Mouse (Mus musculus) heart, adult 2 months (tissue): ENCODE results near the gene Scfd2. TPM values are rescaled to one million over a fixed set of nuclear protein-coding genes. Genes with fewer than 3 reads are reported as not detected.

Experiments used
- DNase-seq, 2 experiments: peaks; one replicate each; pipeline ENCODE4 v3.0.0; 2021
- H3K27ac ChIP-seq: fragments of 200-600 bp; 2 replicates; pipeline ENCODE4 v1.8.1; 2022
- H3K27me3 ChIP-seq: fragments of 200-500 bp; 2 replicates; pipeline ENCODE4 v1.6.1; 2012; ENCODE audit warnings: mild to moderate bottlenecking, low read length, inconsistent platforms, mixed read lengths; ENCODE audit not compliant: control insufficient read depth, insufficient read depth
- H3K36me3 ChIP-seq: fragments of 200-500 bp; 2 replicates; pipeline ENCODE4 v1.6.1; 2012; ENCODE audit warnings: low read length, inconsistent platforms; ENCODE audit not compliant: control insufficient read depth, insufficient read depth
- H3K4me1 ChIP-seq: fragments of 200-500 bp; 2 replicates; pipeline ENCODE4 v1.6.1; 2011; ENCODE audit warnings: low read length; ENCODE audit not compliant: control insufficient read depth, insufficient read depth
- H3K4me3 ChIP-seq: fragments of 200-600 bp; 2 replicates; pipeline ENCODE4 v1.8.1; 2022
- H3K79me2 ChIP-seq: fragments of 200-500 bp; replicated peaks from 2 replicates; pipeline ENCODE4 v1.6.1; 2012; ENCODE audit warnings: mild to moderate bottlenecking, inconsistent platforms, low read length, moderate library complexity, mixed read lengths; ENCODE audit not compliant: control insufficient read depth, insufficient read depth
- H3K9ac ChIP-seq: fragments of 200-500 bp; 2 replicates; pipeline ENCODE4 v1.6.1; 2012; ENCODE audit warnings: low read depth, mild to moderate bottlenecking, control low read depth, inconsistent platforms, low read length, mixed read lengths
- CTCF ChIP-seq: fragments of 200-600 bp; IDR thresholded peaks from 2 replicates; pipeline ENCODE4 v1.8.1; 2022; ENCODE audit warnings: antibody characterized with exemption, mild to moderate bottlenecking, moderate library complexity
- EP300 ChIP-seq: fragments of 200-500 bp; IDR thresholded peaks from 2 replicates; pipeline ENCODE4 v1.6.1; 2011; ENCODE audit warnings: low read depth, low read length, control low read depth; ENCODE audit not compliant: insufficient read depth
- POLR2A ChIP-seq: fragments of 200-500 bp; IDR thresholded peaks from 2 replicates; pipeline ENCODE4 v1.6.1; 2011; ENCODE audit warnings: mild to moderate bottlenecking, low read depth, low read length, control low read depth; ENCODE audit not compliant: insufficient read depth
- WGBS: fragments of 180-500 bp; shearing (Covaris S2); methylation state at CpG from one replicate; pipeline ENCODE4 v1.1.7; 2018; 5-methylcytosine and 5-hydroxymethylcytosine counted together
- intact Hi-C: fragments of 180-260 bp; cut with DNase I; formaldehyde crosslinking; loops from one replicate; pipeline ENCODE4 v1.15.1; 2025
- polyA plus RNA-seq: library from polyadenylated mRNA; depleted of rRNA; stranded (reverse); fragments of >200 nt; gene quantifications from 2 replicates; pipeline ENCODE4 v1.2.3, GENCODE M21; 2012; rRNA removed
- total RNA-seq, 2 experiments: library from RNA; stranded (reverse); gene quantifications; 2 replicates each; pipeline ENCODE4 v1.2.3; 2021

Gene Scfd2
- total and polyA plus RNA-seq, 3 experiments = 9.1 to 13.9 (median 11.9) TPM

- H3K4me1 ChIP-seq = no peaks in the 10 kb centered on the region
- no peaks in the 10 kb centered on the region for H3K36me3 ChIP-seq
- no peaks in the 10 kb centered on the region for H3K79me2 ChIP-seq
- H3K27me3 ChIP-seq = no peaks in the 10 kb centered on the region
- DNase-seq = no peak
- intact Hi-C loops = loop anchor here (5.0 kb wide), 1 partner anchor 121 kb away; no protein-coding TSS in a partner anchor
- no peak overlapping the region for H3K4me3 ChIP-seq
- no peak overlapping the region for H3K9ac ChIP-seq
- H3K27ac ChIP-seq = no peak overlapping the region
- TF ChIP-seq EP300 (no peak), CTCF (no peak), POLR2A (no peak)
- WGBS = 86% methylated on average over 7 of the region's 7 CpGs
Observed at GRCm38 (mm10) chr5:74155860-74156351, 375.7 kb downstream of the Scfd2 start.

Other genes starting within 250 kb of the Scfd2 start
- 10 to 100 TPM; 29.4 to 29.8 TPM for gene Fip1l1, start 3.7 kb upstream of the Scfd2 start, total RNA-seq
- 14.8 and 17.6 TPM in 2 replicates for gene Fip1l1, start 3.7 kb upstream of the Scfd2 start, polyA plus RNA-seq
- 10 to 100 TPM in 1 of 2 experiments, 1 to 10 TPM in 1; 9.8 to 12.2 TPM for gene Lnx1, start 171.2 kb upstream of the Scfd2 start, total RNA-seq
- 6.8 and 13.8 TPM in 2 replicates for gene Lnx1, start 171.2 kb upstream of the Scfd2 start, polyA plus RNA-seq